Mouse (Mus musculus) liver, embryonic 14.5 days (tissue): Measurements from ENCODE around the gene Pth.

Experiments used
- CTCF ChIP-seq: IDR thresholded peaks from 2 replicates; pipeline ENCODE4 v1.5.1; 2016; ENCODE audit warnings: antibody characterized with exemption, low read depth, control low read depth
- EP300 ChIP-seq: IDR thresholded peaks from 2 replicates; pipeline ENCODE4 v1.6.1; 2016; ENCODE audit warnings: antibody characterized with exemption, low read depth

DNA sequence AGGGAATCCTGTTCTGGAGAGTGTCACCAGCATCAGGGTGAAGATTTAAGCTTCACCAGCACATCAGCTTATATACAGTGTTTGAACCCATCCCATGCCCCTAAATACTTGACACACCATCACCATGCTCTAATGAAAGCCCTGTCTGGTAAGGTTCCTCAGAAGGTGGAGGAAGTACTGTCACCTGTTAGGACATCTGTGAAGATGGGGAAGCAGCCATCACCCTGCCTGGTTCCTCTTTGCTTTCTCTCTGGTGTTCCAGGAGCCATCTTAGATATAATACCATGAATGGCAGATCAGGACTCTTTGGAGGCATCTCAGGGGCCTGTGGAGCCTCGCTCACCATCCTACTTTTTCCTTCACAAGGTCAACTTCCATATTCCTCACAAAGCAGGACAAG lies 15.7 kb downstream of the Pth start:
- no peak for TF ChIP-seq CTCF
- TF ChIP-seq EP300, result no peak
